Mouse (Mus musculus) urinary bladder, postnatal 36 days (tissue): ENCODE measurements around the gene Fam189a2.

ENCODE experiments used
- DNase-seq, 2 experiments: peaks; one replicate each; pipeline ENCODE4 v3.0.0; 2022; ENCODE audit warnings: low spot score in 2 of 2, mixed read lengths in 1 of 2

Fam189a2 gene

GRCm38 (mm10) chr19:23941422-23941949 is 89.3 kb downstream of the Fam189a2 start:
- DNase-seq, result no peak

DNA sequence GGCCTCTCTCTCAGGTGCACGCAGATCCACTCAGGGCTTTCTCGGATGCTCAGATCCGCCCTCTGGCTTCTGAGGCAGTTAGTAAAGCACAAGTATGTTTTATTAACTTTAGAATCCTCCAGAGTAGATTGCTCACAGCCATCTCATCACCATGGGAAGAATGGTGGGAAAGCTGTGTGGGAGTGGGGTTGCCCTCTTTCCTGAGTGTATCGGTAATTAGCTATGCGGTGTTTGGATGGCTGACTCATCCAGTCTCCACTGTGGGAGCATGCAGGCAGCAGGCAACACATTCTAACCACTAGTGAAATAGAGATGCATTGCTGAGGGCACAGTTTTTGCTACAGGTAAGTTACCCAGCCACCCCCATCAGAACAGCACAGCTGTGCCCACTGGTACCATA is 100.0 kb downstream of the Fam189a2 start:
- no peak for DNase-seq

- DNase-seq, result no peak
These were observed 105.3 kb downstream of the Fam189a2 start for GRCm38 (mm10) chr19:23925541-23925940.

DNA sequence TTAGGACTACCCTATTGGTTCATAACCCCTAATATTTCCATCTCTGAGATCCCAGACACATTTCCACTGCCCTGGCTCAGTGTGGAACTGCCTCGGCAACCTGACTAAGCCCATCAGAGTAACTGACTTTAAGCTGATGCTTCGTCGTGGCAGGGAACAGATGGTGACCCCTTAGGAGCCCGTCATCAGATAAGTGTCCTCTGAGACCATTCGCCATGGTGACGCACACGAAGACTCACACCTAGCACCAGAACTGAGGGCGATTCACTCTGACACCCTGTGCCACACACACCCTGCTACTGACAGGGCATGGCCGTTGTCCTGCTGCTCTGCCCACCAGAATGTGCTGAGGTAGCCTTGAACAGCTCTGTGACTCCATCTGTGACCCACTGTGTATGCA is 106.0 kb downstream of the Fam189a2 start:
- DNase-seq, result no peak

- no peak for DNase-seq
These were observed 106.8 kb downstream of the Fam189a2 start for GRCm38 (mm10) chr19:23924057-23924456.
